Mouse (Mus musculus): Measurements from ENCODE around the gene Eme1. TPM values are rescaled to one million over a fixed set of nuclear protein-coding genes. Genes with fewer than 3 reads are reported as not detected.
"Not testable (repeated sequence)": the region's sequence is repeated elsewhere in the genome, so short reads cannot be mapped to it uniquely, and the experiment has no call there.

Eme1 gene
- polyA plus RNA-seq, 1 experiment from 2014 or later = 4.2 TPM

DNA sequence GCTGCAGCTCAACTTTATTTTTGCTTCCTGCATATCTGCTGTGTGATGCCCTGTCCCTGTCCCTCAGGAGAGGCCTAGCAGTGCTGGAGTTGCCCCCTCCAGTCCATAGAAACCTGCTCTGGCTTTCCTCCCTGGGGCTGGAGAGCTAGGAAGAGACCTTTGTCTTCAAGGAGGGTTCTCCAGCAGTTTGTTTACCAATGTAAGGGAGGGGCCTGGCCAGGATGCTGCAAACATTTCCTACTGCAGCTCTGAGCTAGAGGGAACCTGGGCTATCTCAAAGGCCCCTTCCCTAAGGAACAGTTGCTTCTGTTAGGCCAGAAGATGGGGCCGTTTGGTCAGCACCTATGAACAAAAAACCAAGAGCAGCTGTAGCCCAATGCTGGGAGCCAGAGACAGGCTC is 7.6 kb upstream of the Eme1 start:
- WGBS = 33% methylated on average over 1 of the region's 1 CpGs
- H3K36me3 ChIP-seq (ENCODE audit: control insufficient read depth, insufficient read depth) = peaks cover 65% of the 10 kb centered on the region
- H3K4me3 ChIP-seq (ENCODE audit: low read depth, low read length) = no peak overlapping the region
- ATAC-seq = no peak
- H3K27me3 ChIP-seq (replicated peaks; ENCODE audit: control insufficient read depth, insufficient read depth, low read length) = no peaks in the 10 kb centered on the region
- peak; percentile 20; the same call in 1 of the 2 replicates for TF ChIP-seq CTCF (IDR thresholded peaks at IDR 0.05; ENCODE audit: low read depth)
- no peak overlapping the region for H3K4me2 ChIP-seq (replicated peaks; ENCODE audit: low read depth)
- H3K27ac ChIP-seq (ENCODE audit: low read depth, low read length) = no peak overlapping the region; the same call in 1 of the 2 replicates
- no peaks in the 10 kb centered on the region for H3K4me1 ChIP-seq (replicated peaks; ENCODE audit: control insufficient read depth, insufficient read depth, low read length)
- H3K9me3 ChIP-seq (ENCODE audit: control insufficient read depth) = no peaks in the 10 kb centered on the region
- no peak overlapping the region for H3K9ac ChIP-seq (ENCODE audit: low read depth, low read length)

GRCm38 (mm10) chr11:94652973-94653372 is 791 bp downstream of the Eme1 start:
- no peak for TF ChIP-seq CTCF (IDR thresholded peaks at IDR 0.05; ENCODE audit: low read depth)
- no peak for ATAC-seq
- H3K4me3 ChIP-seq (ENCODE audit: low read depth, low read length) = peak overlapping the region; percentile 60

DNA sequence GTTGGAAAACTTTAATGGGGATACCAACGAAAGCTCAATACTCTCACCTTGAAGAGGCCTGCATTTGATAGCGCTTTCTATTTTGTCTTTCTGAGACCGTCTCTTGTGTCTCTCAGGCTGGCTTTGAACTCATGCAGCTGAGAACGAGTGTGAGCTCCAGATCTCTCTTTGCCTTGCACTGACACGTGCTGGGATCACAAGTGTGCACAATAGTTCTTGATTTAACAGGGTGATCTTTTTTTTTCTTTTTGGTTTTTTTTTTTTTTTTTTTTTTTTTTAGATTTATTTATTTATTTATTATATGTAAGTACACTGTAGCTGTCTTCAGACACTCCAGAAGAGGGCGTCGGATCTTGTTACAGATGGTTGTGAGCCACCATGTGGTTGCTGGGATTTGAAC is 2.5 kb downstream of the Eme1 start:
- not testable (repeated sequence) for H3K9me3 ChIP-seq (ENCODE audit: control insufficient read depth); H3K27me3 ChIP-seq (replicated peaks; ENCODE audit: control insufficient read depth, insufficient read depth, low read length); H3K27ac ChIP-seq (ENCODE audit: low read depth, low read length); H3K4me2 ChIP-seq (replicated peaks; ENCODE audit: low read depth); H3K9ac ChIP-seq (ENCODE audit: low read depth, low read length); ATAC-seq; H3K4me3 ChIP-seq (ENCODE audit: low read depth, low read length)
- WGBS = 95% methylated on average over 5 of the region's 7 CpGs
- Histone ChIP-seq H3K4me1 (replicated peaks; ENCODE audit: control insufficient read depth, insufficient read depth, low read length) (peaks cover 12% of the 10 kb centered on the region), H3K36me3 (ENCODE audit: control insufficient read depth, insufficient read depth) (peaks cover 12% of the 10 kb centered on the region; the same call in 1 of the 2 replicates)

More at GRCm38 (mm10) chr11:94652973-94653372, 791 bp downstream of the Eme1 start:
- H3K4me2 ChIP-seq (replicated peaks; ENCODE audit: low read depth) = peak overlapping the region; percentile 71
- peaks cover 7% of the 10 kb centered on the region; the same call in 1 of the 2 replicates for H3K36me3 ChIP-seq (ENCODE audit: control insufficient read depth, insufficient read depth)
- H3K9ac ChIP-seq (ENCODE audit: low read depth, low read length) = no peak overlapping the region
- 37% methylated on average over 8 of the region's 8 CpGs for WGBS
- no peak overlapping the region for H3K27ac ChIP-seq (ENCODE audit: low read depth, low read length)
- H3K27me3 ChIP-seq (replicated peaks; ENCODE audit: control insufficient read depth, insufficient read depth, low read length) = no peaks in the 10 kb centered on the region
- H3K4me1 ChIP-seq (replicated peaks; ENCODE audit: control insufficient read depth, insufficient read depth, low read length) = peaks cover 12% of the 10 kb centered on the region
- no peaks in the 10 kb centered on the region for H3K9me3 ChIP-seq (ENCODE audit: control insufficient read depth)

- ATAC-seq = no peak
- Histone ChIP-seq H3K36me3 (ENCODE audit: control insufficient read depth, insufficient read depth) (peaks cover 60% of the 10 kb centered on the region), H3K4me1 (replicated peaks; ENCODE audit: control insufficient read depth, insufficient read depth, low read length) (no peaks in the 10 kb centered on the region), H3K27me3 (replicated peaks; ENCODE audit: control insufficient read depth, insufficient read depth, low read length) (no peaks in the 10 kb centered on the region), H3K4me3 (ENCODE audit: low read depth, low read length) (no peak overlapping the region), H3K4me2 (replicated peaks; ENCODE audit: low read depth) (no peak overlapping the region), H3K9me3 (ENCODE audit: control insufficient read depth) (no peaks in the 10 kb centered on the region), H3K9ac (ENCODE audit: low read depth, low read length) (no peak overlapping the region), H3K27ac (ENCODE audit: low read depth, low read length) (no peak overlapping the region)
- WGBS = 97% methylated on average over 4 of the region's 4 CpGs
- no peak for TF ChIP-seq CTCF (IDR thresholded peaks at IDR 0.05; ENCODE audit: low read depth)
Measured at GRCm38 (mm10) chr11:94646457-94646856, 7.3 kb downstream of the Eme1 start.

DNA sequence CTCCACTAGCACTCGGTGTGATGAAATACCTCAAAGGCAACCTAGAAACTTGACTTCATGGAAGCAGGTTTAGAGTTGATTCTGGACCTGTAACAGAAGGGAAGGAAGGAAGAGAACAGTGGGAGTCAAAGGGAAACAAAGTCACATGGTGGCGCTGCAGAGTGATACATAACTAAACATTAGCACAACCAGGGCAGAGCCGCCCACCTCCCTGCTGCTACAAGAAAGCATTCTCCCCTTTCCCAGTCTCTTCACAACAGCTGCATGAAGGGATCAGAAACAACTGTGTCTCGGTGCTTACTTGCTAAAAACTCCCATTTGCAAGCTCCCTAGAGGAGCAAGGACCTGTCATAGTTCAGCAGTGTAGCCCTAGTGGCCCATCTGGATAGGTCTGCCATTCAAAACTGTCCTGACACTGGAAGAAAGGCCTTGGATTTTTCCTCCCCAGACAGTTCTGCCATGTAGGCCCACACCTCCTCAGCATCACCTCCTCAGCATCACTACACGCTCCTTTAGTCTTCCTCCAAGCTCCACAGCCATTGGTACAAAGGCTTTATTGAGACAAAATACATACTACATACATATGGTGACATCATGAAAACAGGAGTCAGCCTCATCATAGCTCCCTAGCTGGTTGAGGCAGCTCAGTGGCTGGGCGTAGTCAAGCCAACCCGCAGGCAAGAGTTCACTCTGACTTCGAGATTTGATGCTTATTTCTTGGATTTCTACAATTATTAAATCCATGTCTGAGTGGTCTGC is 9.1 kb downstream of the Eme1 start:
- Histone ChIP-seq H3K9me3 (ENCODE audit: control insufficient read depth) (no peaks in the 10 kb centered on the region), H3K36me3 (ENCODE audit: control insufficient read depth, insufficient read depth) (peaks cover 77% of the 10 kb centered on the region), H3K9ac (ENCODE audit: low read depth, low read length) (no peak overlapping the region), H3K4me3 (ENCODE audit: low read depth, low read length) (no peak overlapping the region), H3K4me1 (replicated peaks; ENCODE audit: control insufficient read depth, insufficient read depth, low read length) (no peaks in the 10 kb centered on the region), H3K27ac (ENCODE audit: low read depth, low read length) (no peak overlapping the region; the same call in 1 of the 2 replicates), H3K27me3 (replicated peaks; ENCODE audit: control insufficient read depth, insufficient read depth, low read length) (no peaks in the 10 kb centered on the region), H3K4me2 (replicated peaks; ENCODE audit: low read depth) (no peak overlapping the region)
- 85% methylated on average over 8 of the region's 8 CpGs for WGBS
- TF ChIP-seq CTCF (IDR thresholded peaks at IDR 0.05; ENCODE audit: low read depth) = no peak
- ATAC-seq = no peak

DNA sequence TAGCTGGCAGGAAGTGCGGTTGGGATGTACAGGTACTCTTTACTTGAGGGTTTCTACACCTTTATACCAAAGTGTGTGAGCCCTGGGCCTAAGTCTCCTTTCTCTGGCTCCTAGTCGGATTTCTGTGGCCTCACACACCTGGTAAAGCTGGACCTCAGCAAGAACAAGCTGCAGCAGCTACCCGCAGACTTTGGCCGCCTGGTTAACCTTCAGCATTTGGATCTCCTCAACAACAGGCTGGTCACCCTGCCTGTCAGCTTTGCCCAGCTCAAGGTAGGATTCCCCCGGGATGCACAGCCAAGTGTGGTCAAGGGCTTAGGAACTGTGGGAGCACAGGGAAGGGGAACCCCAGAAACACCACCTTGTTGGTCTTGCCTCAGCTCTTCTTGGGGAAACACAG is 19.3 kb downstream of the Eme1 start:
- H3K4me1 ChIP-seq (replicated peaks; ENCODE audit: control insufficient read depth, insufficient read depth, low read length) = 0 out of 2 replicates have a peak, but pooled peaks cover 7% of the 10 kb centered on the region
- H3K9me3 ChIP-seq (ENCODE audit: control insufficient read depth) = no peaks in the 10 kb centered on the region
- peak overlapping the region; percentile 86 for H3K27ac ChIP-seq (ENCODE audit: low read depth, low read length)
- H3K9ac ChIP-seq (ENCODE audit: low read depth, low read length) = no peak overlapping the region
- WGBS = 71% methylated on average over 5 of the region's 5 CpGs
- H3K27me3 ChIP-seq (replicated peaks; ENCODE audit: control insufficient read depth, insufficient read depth, low read length) = no peaks in the 10 kb centered on the region
- H3K4me3 ChIP-seq (ENCODE audit: low read depth, low read length) = no peak overlapping the region
- no peak overlapping the region for H3K4me2 ChIP-seq (replicated peaks; ENCODE audit: low read depth)
- ATAC-seq = no peak
- H3K36me3 ChIP-seq (ENCODE audit: control insufficient read depth, insufficient read depth) = peaks cover 70% of the 10 kb centered on the region
- TF ChIP-seq CTCF (IDR thresholded peaks at IDR 0.05; ENCODE audit: low read depth) = no peak
